Mouse (Mus musculus) midbrain, postnatal 0 days (tissue): ENCODE data around the gene Zfp213. TPM values are rescaled to one million over a fixed set of nuclear protein-coding genes. Genes with fewer than 3 reads are reported as not detected.
A peak's percentile ranks its signal among the peaks of the same experiment; 100 is the strongest.

Source experiments
- ATAC-seq: fragments of 200-750 bp; cut with Nextera tagmentation; 2 replicates; pipeline ENCODE4 v1.8.0; 2017; ENCODE audit warnings: moderate number of reproducible peaks, mild to moderate bottlenecking, moderate TSS enrichment, moderate library complexity; ENCODE audit not compliant: low FRiP score
- DNase-seq: peaks from one replicate; pipeline ENCODE4 v3.0.0-alpha.2; 2015; ENCODE audit warnings: low spot score
- H3K27ac ChIP-seq: fragments of 300-500 bp; sonication (generic); 2 replicates; pipeline ENCODE4 v1.5.1; 2014; ENCODE audit warnings: low read depth, mild to moderate bottlenecking, low read length, mixed read lengths
- H3K27me3 ChIP-seq: fragments of 300-500 bp; sonication (generic); 2 replicates; pipeline ENCODE4 v1.6.1; 2014; ENCODE audit warnings: low read length, control low read depth, mixed read lengths; ENCODE audit not compliant: insufficient read depth
- H3K36me3 ChIP-seq: fragments of 300-500 bp; sonication (generic); 2 replicates; pipeline ENCODE4 v1.6.1; 2014; ENCODE audit warnings: low read length, control low read depth, mixed read lengths; ENCODE audit not compliant: insufficient read depth
- H3K4me1 ChIP-seq: fragments of 300-500 bp; sonication (generic); 2 replicates; pipeline ENCODE4 v1.6.1; 2014; ENCODE audit warnings: mild to moderate bottlenecking, control low read depth, antibody characterized with exemption, low read length, mixed read lengths; ENCODE audit not compliant: insufficient read depth
- H3K4me2 ChIP-seq: fragments of 300-500 bp; sonication (generic); 2 replicates; pipeline ENCODE4 v1.6.1; 2014; ENCODE audit warnings: low read depth, mild to moderate bottlenecking, low read length, mixed read lengths; ENCODE audit not compliant: poor library complexity, severe bottlenecking
- H3K4me3 ChIP-seq: fragments of 300-500 bp; sonication (generic); 2 replicates; pipeline ENCODE4 v1.5.1; 2014; ENCODE audit warnings: low read depth, mild to moderate bottlenecking, low read length, moderate library complexity
- H3K9ac ChIP-seq: fragments of 300-500 bp; sonication (generic); replicated peaks from 2 replicates; pipeline ENCODE4 v1.6.1; 2014; ENCODE audit warnings: mild to moderate bottlenecking, low read length, moderate library complexity, mixed read lengths; ENCODE audit not compliant: poor library complexity, severe bottlenecking
- H3K9me3 ChIP-seq: fragments of 300-500 bp; sonication (generic); 2 replicates; pipeline ENCODE4 v1.6.1; 2016; ENCODE audit warnings: low read length, control low read depth
- CTCF ChIP-seq: IDR thresholded peaks from 2 replicates; pipeline ENCODE4 v1.5.1; 2016; ENCODE audit warnings: antibody characterized with exemption, mild to moderate bottlenecking
- WGBS: fragments of 180-500 bp; shearing (Covaris S2); extraction: QIAGEN DNeasy Blood & Tissue Kit; methylation state at CpG from one replicate; pipeline ENCODE4 v1.1.7; 2014; 5-methylcytosine and 5-hydroxymethylcytosine counted together
- polyA plus RNA-seq: library from polyadenylated mRNA; unstranded; fragments of >200 nt; fragmentation: Nextera tagmentation; extraction: Ambion mirVana; gene quantifications from 2 replicates; pipeline ENCODE4 v1.2.1, GENCODE M21; 2015
- total RNA-seq: library from RNA; depleted of rRNA; stranded (reverse); fragments of >200 nt; gene quantifications from 2 replicates; pipeline ENCODE4 v1.2.3, GENCODE M21; 2014; rRNA removed

The Zfp213 gene
- total RNA-seq: 16.9 and 21.7 TPM in 2 replicates
- 10.0 and 10.7 TPM in 2 replicates for polyA plus RNA-seq

GRCm38 (mm10) chr17:23563595-23564367 is at the start of gene Zfp213:
Zfp213 (minus strand) TSS chr17:23564238.
- Histone ChIP-seq H3K27me3 (no peaks in the 10 kb centered on the region), H3K4me3 (peak within 1 kb of the TSS; percentile 67), H3K9ac (peak within 1 kb of the TSS; percentile 77), H3K27ac (peak within 1 kb of the TSS; percentile 97), H3K36me3 (peaks cover 14% of the 10 kb centered on the region), H3K4me1 (no peaks in the 10 kb centered on the region), H3K9me3 (no peaks in the 10 kb centered on the region), H3K4me2 (peak within 1 kb of the TSS; percentile 61)
- DNase-seq (peak; percentile 98), ATAC-seq (peak; percentile 93)
- under 1% methylated on average over 59 of the region's 59 CpGs for WGBS
- TF ChIP-seq CTCF: no peak

DNA sequence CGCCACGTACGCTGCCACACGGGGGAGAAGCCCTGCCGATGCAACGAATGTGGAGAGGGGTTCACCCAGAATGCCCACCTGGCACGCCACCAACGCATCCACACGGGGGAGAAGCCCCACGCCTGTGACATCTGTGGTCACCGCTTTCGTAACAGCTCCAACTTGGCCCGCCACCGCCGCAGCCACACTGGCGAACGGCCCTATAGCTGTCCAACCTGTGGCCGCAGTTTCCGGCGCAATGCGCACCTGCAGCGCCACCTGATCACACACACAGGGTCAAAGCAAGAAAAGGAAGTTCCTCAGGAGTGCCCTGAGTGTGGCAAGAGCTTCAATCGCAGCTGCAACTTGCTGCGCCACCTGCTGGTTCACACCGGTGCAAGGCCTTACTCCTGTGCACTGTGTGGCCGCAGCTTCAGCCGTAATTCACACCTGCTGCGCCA is 46.3 kb upstream of the Zfp213 start:
- Histone ChIP-seq H3K4me3 (no peak overlapping the region), H3K4me2 (no peak overlapping the region), H3K27me3 (no peaks in the 10 kb centered on the region), H3K4me1 (no peaks in the 10 kb centered on the region), H3K9me3 (no peaks in the 10 kb centered on the region), H3K27ac (no peak overlapping the region), H3K36me3 (no peaks in the 10 kb centered on the region), H3K9ac (no peak overlapping the region)
- DNase-seq (no peak), ATAC-seq (no peak; the same call in 1 of the 2 replicates)
- 90% methylated on average over 28 of the region's 28 CpGs for WGBS
- peak; percentile 66 for TF ChIP-seq CTCF

DNA sequence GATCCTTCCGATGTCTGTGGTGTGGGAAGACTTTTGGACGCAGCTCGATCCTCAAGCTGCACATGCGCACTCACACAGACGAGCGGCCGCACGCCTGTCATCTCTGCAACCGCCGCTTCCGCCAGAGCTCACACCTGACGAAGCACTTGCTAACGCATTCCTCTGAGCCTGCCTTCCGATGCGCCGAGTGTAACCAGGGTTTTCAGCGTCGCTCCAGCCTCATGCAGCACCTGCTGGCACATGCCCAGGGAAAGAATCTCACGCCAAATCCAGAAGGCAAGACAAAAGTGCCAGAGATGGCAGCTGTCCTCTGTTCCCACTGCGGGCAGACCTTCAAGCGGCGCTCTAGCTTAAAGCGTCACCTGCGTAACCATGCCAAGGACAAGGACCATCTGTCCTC is 45.6 kb upstream of the Zfp213 start:
- no peak overlapping the region for H3K9ac ChIP-seq
- H3K27me3 ChIP-seq: no peaks in the 10 kb centered on the region
- WGBS: 95% methylated on average over 24 of the region's 24 CpGs
- no peak overlapping the region for H3K4me3 ChIP-seq
- no peak overlapping the region for H3K4me2 ChIP-seq
- no peak for ATAC-seq
- TF ChIP-seq CTCF: no peak
- no peaks in the 10 kb centered on the region for H3K4me1 ChIP-seq
- no peaks in the 10 kb centered on the region for H3K36me3 ChIP-seq
- DNase-seq: peak; percentile 26
- no peaks in the 10 kb centered on the region for H3K9me3 ChIP-seq
- H3K27ac ChIP-seq: no peak overlapping the region

- no peaks in the 10 kb centered on the region for H3K27me3 ChIP-seq
- DNase-seq: no peak
These were observed 41.2 kb upstream of the Zfp213 start for GRCm38 (mm10) chr17:23605220-23605619.

DNA sequence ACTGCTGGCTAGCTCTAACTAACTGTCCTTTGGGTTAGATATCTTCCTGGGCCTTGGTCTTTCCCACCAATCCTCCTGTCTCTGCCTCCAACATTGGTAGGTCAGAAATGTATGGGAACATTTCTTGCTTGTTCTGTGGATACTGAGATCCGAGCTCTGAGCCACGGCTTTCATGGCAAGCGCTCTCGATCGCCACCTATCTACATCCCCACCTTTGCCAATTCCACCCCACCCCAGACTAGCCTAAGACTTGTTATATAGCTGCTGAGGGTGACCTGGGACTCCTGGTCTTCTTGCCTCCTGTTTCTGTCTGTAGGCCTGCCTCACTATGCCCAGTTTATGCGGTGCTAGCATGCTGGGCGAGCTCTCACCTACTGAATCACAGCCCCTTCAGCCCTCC is 40.4 kb upstream of the Zfp213 start:
- ATAC-seq (no peak), DNase-seq (no peak)
- H3K36me3 ChIP-seq: no peaks in the 10 kb centered on the region
- no peak for TF ChIP-seq CTCF
- no peak overlapping the region for H3K27ac ChIP-seq
- H3K4me1 ChIP-seq: no peaks in the 10 kb centered on the region
- no peak overlapping the region for H3K9ac ChIP-seq
- WGBS: 74% methylated on average over 7 of the region's 7 CpGs
- H3K4me2 ChIP-seq: no peak overlapping the region
- H3K9me3 ChIP-seq: no peaks in the 10 kb centered on the region
- H3K27me3 ChIP-seq: no peaks in the 10 kb centered on the region
- no peak overlapping the region for H3K4me3 ChIP-seq

More at GRCm38 (mm10) chr17:23605220-23605619, 41.2 kb upstream of the Zfp213 start:
- Histone ChIP-seq H3K36me3 (no peaks in the 10 kb centered on the region), H3K9me3 (no peaks in the 10 kb centered on the region), H3K27ac (no peak overlapping the region), H3K4me2 (no peak overlapping the region), H3K4me1 (no peaks in the 10 kb centered on the region), H3K4me3 (no peak overlapping the region), H3K9ac (no peak overlapping the region)
- TF ChIP-seq CTCF: no peak
- ATAC-seq: no peak
- WGBS: 84% methylated on average over 8 of the region's 8 CpGs

DNA sequence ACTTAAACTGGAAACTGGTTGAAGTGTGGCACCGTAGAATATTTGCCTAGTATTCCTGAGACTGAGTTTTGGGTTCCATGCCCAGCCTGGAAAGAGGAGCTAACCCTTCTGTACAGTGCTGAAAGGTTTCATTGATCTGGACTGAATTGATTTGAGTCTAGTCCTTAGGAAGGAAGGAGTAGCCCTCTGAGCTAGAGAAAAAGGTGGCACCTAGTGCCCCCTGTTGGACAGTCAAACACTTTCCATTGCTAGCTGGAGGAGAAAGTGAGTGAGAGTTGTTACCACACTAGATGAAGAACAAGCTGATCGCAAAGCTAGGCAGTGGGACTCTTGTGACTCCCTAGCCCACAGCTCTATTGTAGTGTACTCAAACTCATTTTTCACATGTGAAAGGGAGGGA is 39.5 kb upstream of the Zfp213 start:
- Histone ChIP-seq H3K4me3 (no peak overlapping the region), H3K36me3 (no peaks in the 10 kb centered on the region), H3K4me1 (no peaks in the 10 kb centered on the region), H3K27ac (no peak overlapping the region), H3K9me3 (no peaks in the 10 kb centered on the region), H3K27me3 (no peaks in the 10 kb centered on the region), H3K9ac (no peak overlapping the region), H3K4me2 (no peak overlapping the region)
- TF ChIP-seq CTCF: peak; percentile 63
- 69% methylated on average over 2 of the region's 2 CpGs for WGBS
- ATAC-seq (no peak), DNase-seq (peak; percentile 34)
